Mouse (Mus musculus) liver, embryonic 14.5 days (tissue): Measurements from ENCODE around the gene Cyp17a1. TPM values are rescaled to one million over a fixed set of nuclear protein-coding genes. Genes with fewer than 3 reads are reported as not detected.

Source experiments
- ATAC-seq: fragments of 200-750 bp; cut with Nextera tagmentation; 2 replicates; pipeline ENCODE4 v1.8.0; 2017; ENCODE audit warnings: moderate number of reproducible peaks, mild to moderate bottlenecking, moderate library complexity; ENCODE audit not compliant: insufficient read depth
- DNase-seq, 3 experiments: peaks; one replicate each; pipeline ENCODE4 v3.0.0-alpha.2; 2012 to 2013; ENCODE audit warnings: low read depth in 3 of 3, low spot score in 3 of 3
- H3K27ac ChIP-seq: fragments of 300-500 bp; sonication (generic); 2 replicates; pipeline ENCODE4 v1.5.1; 2014; ENCODE audit warnings: moderate library complexity, mild to moderate bottlenecking, control low read depth, inconsistent platforms
- H3K27me3 ChIP-seq: fragments of 300-500 bp; sonication (generic); 2 replicates; pipeline ENCODE4 v1.6.1; 2014; ENCODE audit warnings: mild to moderate bottlenecking, low read length, moderate library complexity; ENCODE audit not compliant: control insufficient read depth, insufficient read depth
- H3K36me3 ChIP-seq: fragments of 300-500 bp; sonication (generic); replicated peaks from 2 replicates; pipeline ENCODE4 v1.6.1; 2014; ENCODE audit warnings: low read depth; ENCODE audit not compliant: control insufficient read depth, insufficient read depth
- H3K4me1 ChIP-seq, 2 experiments: fragments of 200-500 bp in 1 of 2; fragments of 300-500 bp in 1 of 2; sonication (generic) in 1 of 2; replicated peaks; 2 replicates each; pipeline ENCODE4 v1.6.1; 2012 to 2014; ENCODE audit warnings: antibody characterized with exemption in 1 of 2, inconsistent platforms in 1 of 2, low read length in 1 of 2; ENCODE audit not compliant: control insufficient read depth in 2 of 2, insufficient read depth in 2 of 2
- H3K4me2 ChIP-seq: fragments of 300-500 bp; sonication (generic); 2 replicates; pipeline ENCODE4 v1.6.1; 2014; ENCODE audit warnings: low read depth, mild to moderate bottlenecking, control low read depth, moderate library complexity
- H3K4me3 ChIP-seq, 2 experiments: fragments of 200-500 bp in 1 of 2; fragments of 300-500 bp in 1 of 2; sonication (generic) in 1 of 2; 2 replicates each; pipeline ENCODE4 v1.5.1; 2012 to 2014; ENCODE audit warnings: low read depth in 2 of 2, low read length in 2 of 2, mild to moderate bottlenecking in 2 of 2, control low read depth in 1 of 2, inconsistent platforms in 1 of 2, moderate library complexity in 1 of 2; ENCODE audit not compliant: insufficient read depth in 1 of 2
- H3K9ac ChIP-seq: fragments of 300-500 bp; sonication (generic); replicated peaks from 2 replicates; pipeline ENCODE4 v1.6.1; 2014; ENCODE audit warnings: mild to moderate bottlenecking, control low read depth, moderate library complexity
- H3K9me3 ChIP-seq: fragments of 300-500 bp; sonication (generic); 2 replicates; pipeline ENCODE4 v1.6.1; 2016; ENCODE audit warnings: low read length, mixed read lengths; ENCODE audit not compliant: control insufficient read depth
- CTCF ChIP-seq: IDR thresholded peaks from 2 replicates; pipeline ENCODE4 v1.5.1; 2016; ENCODE audit warnings: antibody characterized with exemption, low read depth, control low read depth
- EP300 ChIP-seq: IDR thresholded peaks from 2 replicates; pipeline ENCODE4 v1.6.1; 2016; ENCODE audit warnings: antibody characterized with exemption, low read depth
- WGBS: fragments of 180-500 bp; shearing (Covaris S2); extraction: QIAGEN DNeasy Blood & Tissue Kit; methylation state at CpG from one replicate; pipeline ENCODE4 v1.1.7; 2014; ENCODE audit not compliant: insufficient replicate concordance; 5-methylcytosine and 5-hydroxymethylcytosine counted together
- polyA plus RNA-seq, 2 experiments: library from polyadenylated mRNA; depleted of rRNA in 1 of 2; stranded (reverse) in 1 of 2; unstranded in 1 of 2; fragments of >200 nt; fragmentation: Nextera tagmentation in 1 of 2; extraction: Ambion mirVana in 1 of 2; gene quantifications; 2 replicates each; pipeline versions ENCODE4 v1.2.1 to v1.2.3; 2012 to 2014

Gene Cyp17a1
- polyA plus RNA-seq, 2 experiments, result 0.06 to 0.13 TPM

GRCm38 (mm10) chr19:46619518-46619917 is 53.5 kb downstream of the Cyp17a1 start:
- TF ChIP-seq EP300, result no peak
- TF ChIP-seq CTCF, result no peak
- no peaks in the 10 kb centered on the region for H3K36me3 ChIP-seq
- DNase-seq, result no peak
- no peak overlapping the region for H3K9ac ChIP-seq
- H3K27me3 ChIP-seq, result no peaks in the 10 kb centered on the region
- no peaks in the 10 kb centered on the region for H3K9me3 ChIP-seq
- no peak for ATAC-seq
- H3K27ac ChIP-seq, result no peak overlapping the region
- peaks cover 0 to 7% of the 10 kb centered on the region in 2 experiments; a peak in 1 of 4 replicates for H3K4me1 ChIP-seq
- no peak overlapping the region for H3K4me2 ChIP-seq
- whole genome bisulfite sequencing, result 90% methylated on average over 6 of the region's 6 CpGs
- H3K4me3 ChIP-seq, result no peak overlapping the region

GRCm38 (mm10) chr19:46619001-46619400 is 54.0 kb downstream of the Cyp17a1 start:
- DNase-seq, result no peak

DNA sequence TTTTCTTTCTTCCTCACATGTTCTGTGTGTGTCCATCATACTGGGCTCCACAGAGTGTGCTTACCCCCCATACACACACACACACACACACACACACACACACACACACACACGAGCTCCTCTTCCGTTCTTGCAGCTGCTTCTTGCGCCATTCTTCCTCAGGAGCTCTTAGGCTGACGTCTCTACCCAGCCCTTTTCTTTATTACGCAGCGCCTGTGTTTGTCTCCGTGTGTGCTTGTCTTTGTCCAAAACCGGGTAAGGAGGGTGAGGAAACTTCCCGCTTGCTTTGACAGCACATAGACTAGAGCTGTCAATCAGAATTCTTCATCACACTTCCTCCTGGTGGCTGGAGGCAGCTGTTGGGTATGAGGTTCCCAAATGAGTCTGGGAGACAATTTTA is 54.6 kb downstream of the Cyp17a1 start:
- WGBS, result 54% methylated on average over 9 of the region's 9 CpGs
- Histone ChIP-seq H3K9ac (no peak overlapping the region), H3K9me3 (no peaks in the 10 kb centered on the region), H3K4me1 (peaks cover 0 to 12% of the 10 kb centered on the region in 2 experiments; a peak in 2 of 4 replicates), H3K36me3 (no peaks in the 10 kb centered on the region), H3K4me2 (no peak overlapping the region), H3K27ac (no peak overlapping the region), H3K27me3 (no peaks in the 10 kb centered on the region), H3K4me3 (no peak overlapping the region)
- TF ChIP-seq EP300 (no peak), CTCF (no peak)
- DNase-seq, result peak in 1 of 3 experiments; percentile 41
- no peak for ATAC-seq

More at GRCm38 (mm10) chr19:46619001-46619400, 54.0 kb downstream of the Cyp17a1 start:
- WGBS, result 65% methylated on average over 19 of the region's 19 CpGs
- peaks cover 0 to 12% of the 10 kb centered on the region in 2 experiments; a peak in 2 of 4 replicates for H3K4me1 ChIP-seq
- no peak for TF ChIP-seq EP300
- TF ChIP-seq CTCF, result no peak
- H3K4me3 ChIP-seq, result no peak overlapping the region
- no peaks in the 10 kb centered on the region for H3K27me3 ChIP-seq
- H3K9ac ChIP-seq, result no peak overlapping the region
- no peak overlapping the region for H3K4me2 ChIP-seq
- no peak for ATAC-seq
- no peak overlapping the region for H3K27ac ChIP-seq
- no peaks in the 10 kb centered on the region for H3K36me3 ChIP-seq
- H3K9me3 ChIP-seq, result no peaks in the 10 kb centered on the region

DNA sequence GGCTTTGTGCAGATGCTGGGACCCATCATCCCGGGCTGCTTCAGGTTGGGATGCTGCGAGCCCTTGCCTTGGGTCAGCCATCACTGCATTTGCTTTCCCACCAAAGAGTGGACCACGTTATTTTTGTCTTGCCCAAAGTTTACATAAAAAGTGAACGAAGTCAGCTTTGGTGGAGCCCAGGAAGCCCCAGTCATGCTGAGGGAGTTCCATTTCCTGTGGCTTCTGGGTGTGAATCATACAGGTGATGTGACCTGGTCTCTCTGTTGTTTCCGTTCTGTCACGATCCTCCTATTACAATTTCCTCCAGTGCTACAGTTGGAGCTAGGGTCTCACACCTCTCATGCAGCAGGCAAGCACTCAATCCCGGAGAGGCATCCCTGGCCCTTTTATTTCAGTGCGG is 55.6 kb downstream of the Cyp17a1 start:
- no peak for TF ChIP-seq CTCF
- TF ChIP-seq EP300, result no peak
- peaks cover 0 to 12% of the 10 kb centered on the region in 2 experiments; a peak in 2 of 4 replicates for H3K4me1 ChIP-seq
- 74% methylated on average over 8 of the region's 8 CpGs for WGBS

More for the DNA sequence above, 55.6 kb downstream of the Cyp17a1 start:
- Histone ChIP-seq H3K9ac (no peak overlapping the region), H3K27me3 (no peaks in the 10 kb centered on the region), H3K27ac (no peak overlapping the region), H3K4me3 (no peak overlapping the region), H3K9me3 (no peaks in the 10 kb centered on the region), H3K36me3 (no peaks in the 10 kb centered on the region), H3K4me2 (no peak overlapping the region)
- ATAC-seq (no peak), DNase-seq (no peak)

Other genes with a start within 250 kb of the Cyp17a1 start
- 7.3 and 7.7 TPM in 2 replicates for gene Trim8, start 171.5 kb downstream of the Cyp17a1 start, polyA plus RNA-seq (2012; rRNA removed)
- gene Trim8, start 171.5 kb downstream of the Cyp17a1 start, polyA plus RNA-seq (2014; fragmentation: Nextera tagmentation; extraction: Ambion mirVana), result 7.5 and 10.1 TPM in 2 replicates
- 14.7 and 27.6 TPM in 2 replicates for gene Arl3, start 100.0 kb downstream of the Cyp17a1 start, polyA plus RNA-seq (2012; rRNA removed)
- gene Arl3, start 100.0 kb downstream of the Cyp17a1 start, polyA plus RNA-seq (2014; fragmentation: Nextera tagmentation; extraction: Ambion mirVana), result 17.1 and 17.6 TPM in 2 replicates
- gene Sfxn2, start 99.8 kb downstream of the Cyp17a1 start, polyA plus RNA-seq (2012; rRNA removed), result 5.8 and 7.4 TPM in 2 replicates
- 15.0 and 15.9 TPM in 2 replicates for gene Sfxn2, start 99.8 kb downstream of the Cyp17a1 start, polyA plus RNA-seq (2014; fragmentation: Nextera tagmentation; extraction: Ambion mirVana)
- 10.6 and 10.7 TPM in 2 replicates for gene Wbp1l, start 74.1 kb downstream of the Cyp17a1 start, polyA plus RNA-seq (2012; rRNA removed)
- gene Wbp1l, start 74.1 kb downstream of the Cyp17a1 start, polyA plus RNA-seq (2014; fragmentation: Nextera tagmentation; extraction: Ambion mirVana), result 9.8 and 11.8 TPM in 2 replicates
- gene Borcs7, start 16.7 kb upstream of the Cyp17a1 start, polyA plus RNA-seq (2012; rRNA removed), result 2.1 and 2.7 TPM in 2 replicates
- 5.0 and 6.0 TPM in 2 replicates for gene Borcs7, start 16.7 kb upstream of the Cyp17a1 start, polyA plus RNA-seq (2014; fragmentation: Nextera tagmentation; extraction: Ambion mirVana)
- 3.8 and 5.1 TPM in 2 replicates for gene As3mt, start 34.3 kb upstream of the Cyp17a1 start, polyA plus RNA-seq (2012; rRNA removed)
- gene As3mt, start 34.3 kb upstream of the Cyp17a1 start, polyA plus RNA-seq (2014; fragmentation: Nextera tagmentation; extraction: Ambion mirVana), result 12.8 and 13.4 TPM in 2 replicates
- 1.2 and 1.7 TPM in 2 replicates for gene Cnnm2, start 88.4 kb upstream of the Cyp17a1 start, polyA plus RNA-seq (2012; rRNA removed)
- 1.5 and 2.6 TPM in 2 replicates for gene Cnnm2, start 88.4 kb upstream of the Cyp17a1 start, polyA plus RNA-seq (2014; fragmentation: Nextera tagmentation; extraction: Ambion mirVana)